Mouse (Mus musculus) G1E-ER4 (cell line): Measurements from ENCODE around the gene Arhgdia. TPM values are rescaled to one million over a fixed set of nuclear protein-coding genes. Genes with fewer than 3 reads are reported as not detected.

ENCODE experiments used
- GATA1 ChIP-seq: IDR thresholded peaks from one replicate; pipeline ENCODE4 v1.8.0; 2012; ENCODE audit warnings: low read length, inconsistent platforms
- polyA plus RNA-seq: library from polyadenylated mRNA; stranded (reverse); fragments of >175 nt; gene quantifications from 2 replicates; pipeline ENCODE4 v1.2.3, GENCODE M21; 2012

Arhgdia gene
- polyA plus RNA-seq, 1 experiment: 1,217 TPM

- no peak for TF ChIP-seq GATA1
Observed at GRCm38 (mm10) chr11:120530085-120530964, 51.1 kb downstream of the Arhgdia start, which contains the start of gene Gcgr. Gcgr (plus strand) TSS chr11:120530699.

GRCm38 (mm10) chr11:120528903-120529302, 52.5 kb downstream of the Arhgdia start:
- TF ChIP-seq GATA1: no peak

Other genes with a start within 250 kb of the Arhgdia start
- 103 and 191 TPM in 2 replicates for gene Actg1, start 233.1 kb downstream of the Arhgdia start, polyA plus RNA-seq
- not detected in 2 replicates for gene Fscn2, start 220.1 kb downstream of the Arhgdia start, polyA plus RNA-seq
- gene Faap100, start 202.9 kb downstream of the Arhgdia start, polyA plus RNA-seq: 28.1 and 30.6 TPM in 2 replicates
- gene Nploc4, start 143.9 kb downstream of the Arhgdia start, polyA plus RNA-seq: 55.2 and 115 TPM in 2 replicates
- gene Tspan10, start 139.0 kb downstream of the Arhgdia start, polyA plus RNA-seq: not detected in 2 replicates
- 0.17 and 0.31 TPM in 2 replicates for gene Pde6g, start 128.1 kb downstream of the Arhgdia start, polyA plus RNA-seq
- gene Oxld1, start 123.6 kb downstream of the Arhgdia start, polyA plus RNA-seq: 20.5 and 22.7 TPM in 2 replicates
- gene Ccdc137, start 123.5 kb downstream of the Arhgdia start, polyA plus RNA-seq: 50.2 and 76.0 TPM in 2 replicates
- gene Arl16, start 114.0 kb downstream of the Arhgdia start, polyA plus RNA-seq: 26.9 and 44.9 TPM in 2 replicates
- gene Mrpl12, start 97.0 kb downstream of the Arhgdia start, polyA plus RNA-seq: 600 and 743 TPM in 2 replicates
- gene Slc25a10, start 89.8 kb downstream of the Arhgdia start, polyA plus RNA-seq: 74.6 and 83.7 TPM in 2 replicates
- gene Gcgr, start 50.9 kb downstream of the Arhgdia start, polyA plus RNA-seq: not detected in 2 replicates
- 170 and 215 TPM in 2 replicates for gene Mcrip1, start 31.9 kb downstream of the Arhgdia start, polyA plus RNA-seq
- gene Ppp1r27, start 30.5 kb downstream of the Arhgdia start, polyA plus RNA-seq: not detected in 2 replicates
- 559 and 642 TPM in 2 replicates for gene P4hb, start 8.4 kb downstream of the Arhgdia start, polyA plus RNA-seq
- 539 and 588 TPM in 2 replicates for gene Alyref, start 16.7 kb upstream of the Arhgdia start, polyA plus RNA-seq
- 200 and 289 TPM in 2 replicates for gene Anapc11, start 16.8 kb upstream of the Arhgdia start, polyA plus RNA-seq
- gene Npb, start 26.9 kb upstream of the Arhgdia start, polyA plus RNA-seq: 1.7 and 2.3 TPM in 2 replicates
- gene Pcyt2, start 36.3 kb upstream of the Arhgdia start, polyA plus RNA-seq: 149 and 196 TPM in 2 replicates
- 108 and 170 TPM in 2 replicates for gene Sirt7, start 43.6 kb upstream of the Arhgdia start, polyA plus RNA-seq
- 44.0 and 52.0 TPM in 2 replicates for gene Mafg, start 52.0 kb upstream of the Arhgdia start, polyA plus RNA-seq
- 1.8 and 3.2 TPM in 2 replicates for gene Pycr1, start 62.1 kb upstream of the Arhgdia start, polyA plus RNA-seq
- gene Myadml2, start 66.5 kb upstream of the Arhgdia start, polyA plus RNA-seq: not detected in 2 replicates
- not detected in 2 replicates for gene Notum, start 79.6 kb upstream of the Arhgdia start, polyA plus RNA-seq
- 215 and 275 TPM in 2 replicates for gene Aspscr1, start 91.3 kb upstream of the Arhgdia start, polyA plus RNA-seq
- gene Cenpx, start 132.1 kb upstream of the Arhgdia start, polyA plus RNA-seq: 42.0 and 251 TPM in 2 replicates
- gene Lrrc45, start 132.3 kb upstream of the Arhgdia start, polyA plus RNA-seq: 28.7 and 33.4 TPM in 2 replicates
- 1.6 and 2.7 TPM in 2 replicates for gene Rac3, start 139.8 kb upstream of the Arhgdia start, polyA plus RNA-seq
- 28.9 and 50.8 TPM in 2 replicates for gene Dcxr, start 145.7 kb upstream of the Arhgdia start, polyA plus RNA-seq
- gene Cbr2, start 150.5 kb upstream of the Arhgdia start, polyA plus RNA-seq: not detected in 2 replicates
- 2,256 and 2,629 TPM in 2 replicates for gene Hmga1b, start 181.2 kb upstream of the Arhgdia start, polyA plus RNA-seq
- gene Rfng, start 202.6 kb upstream of the Arhgdia start, polyA plus RNA-seq: 50.0 and 86.3 TPM in 2 replicates
- 73.2 and 84.7 TPM in 2 replicates for gene Gps1, start 202.6 kb upstream of the Arhgdia start, polyA plus RNA-seq
- gene Dus1l, start 214.8 kb upstream of the Arhgdia start, polyA plus RNA-seq: 184 and 189 TPM in 2 replicates
- gene Fasn, start 242.9 kb upstream of the Arhgdia start, polyA plus RNA-seq: 420 and 762 TPM in 2 replicates